Mouse (Mus musculus): ENCODE data around the gene Sema4c.

- TF ChIP-seq EP300 (IDR thresholded peaks at IDR 0.05), result no peak
- TF ChIP-seq CTCF (IDR thresholded peaks at IDR 0.05), result no peak
Observed at GRCm38 (mm10) chr1:36570320-36570719, 12.2 kb upstream of the Sema4c start.
